Mouse (Mus musculus) activated CD4-positive, CD25-positive, alpha-beta regulatory T cell, adult 4 months (primary cell): ENCODE measurements around the gene Alk. TPM values are rescaled to one million over a fixed set of nuclear protein-coding genes. Genes with fewer than 3 reads are reported as not detected.

ENCODE experiments used
- ATAC-seq: one replicate; pipeline ENCODE4 v1.8.0; 2017
- polyA plus RNA-seq, 2 experiments: library from polyadenylated mRNA; unstranded; fragments of 100-300 nt; shearing (Covaris generic); gene quantifications; one replicate each; pipeline ENCODE4 v1.2.1; 2017

Gene Alk
- polyA plus RNA-seq, 2 experiments from 2014 or later: 0.34 TPM; not detected in 1

GRCm38 (mm10) chr17:71870232-71870621, 734.2 kb downstream of the Alk start:
- no peak for ATAC-seq

GRCm38 (mm10) chr17:71869372-71870231, 734.8 kb downstream of the Alk start:
- ATAC-seq: no peak

- ATAC-seq: no peak
Measured at GRCm38 (mm10) chr17:71868828-71869227, 735.6 kb downstream of the Alk start.

GRCm38 (mm10) chr17:71867892-71868291, 736.5 kb downstream of the Alk start:
- no peak for ATAC-seq

GRCm38 (mm10) chr17:71865437-71865836, 739.0 kb downstream of the Alk start:
- no peak for ATAC-seq

GRCm38 (mm10) chr17:71864039-71864438, 740.4 kb downstream of the Alk start:
- no peak for ATAC-seq

GRCm38 (mm10) chr17:71862895-71863294, 741.5 kb downstream of the Alk start:
- no peak for ATAC-seq

- ATAC-seq: no peak
Measured at GRCm38 (mm10) chr17:71862184-71862583, 742.2 kb downstream of the Alk start.

GRCm38 (mm10) chr17:71831960-71832359, 772.5 kb downstream of the Alk start:
- no peak for ATAC-seq

- ATAC-seq: no peak
Measured at GRCm38 (mm10) chr17:71828647-71829414, 775.6 kb downstream of the Alk start.

GRCm38 (mm10) chr17:71827627-71828026, 776.8 kb downstream of the Alk start:
- ATAC-seq: no peak

GRCm38 (mm10) chr17:71826603-71827002, 777.8 kb downstream of the Alk start:
- ATAC-seq: no peak

- ATAC-seq: no peak
Measured at GRCm38 (mm10) chr17:71823622-71824306, 780.7 kb downstream of the Alk start.

Other genes with a start within 250 kb of the Alk start
- 10 to 100 TPM; 81.9 to 84.1 TPM for gene Ypel5, start 231.8 kb upstream of the Alk start, polyA plus RNA-seq